Mouse (Mus musculus) brain, adult 2 months (tissue): ENCODE results near the gene Slc9a4.
A peak's percentile ranks its signal among the peaks of the same experiment; 100 is the strongest.

Experiments
- DNase-seq: peaks from one replicate; pipeline ENCODE4 v3.0.0; 2011; ENCODE audit warnings: low read depth, low spot score

Gene Slc9a4

DNA sequence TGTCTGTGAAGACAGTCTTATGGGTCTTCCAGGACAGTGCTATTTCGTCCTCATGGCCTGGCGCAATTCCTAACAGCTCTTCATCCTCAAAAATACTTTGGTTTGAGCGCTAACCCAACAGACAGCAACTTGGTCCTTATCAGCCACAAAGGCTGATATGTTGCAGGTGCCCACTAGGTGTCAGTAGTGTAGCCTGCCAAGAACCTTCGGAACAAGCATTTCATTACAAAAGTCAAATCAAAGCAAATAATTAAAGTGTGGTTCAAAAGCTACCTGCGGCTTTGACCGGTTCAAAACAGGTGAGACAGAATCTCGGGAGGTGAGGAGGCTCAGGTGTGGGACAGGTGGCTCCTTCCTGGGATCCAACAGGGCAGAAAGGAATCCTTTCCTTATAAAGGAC is at the start of gene Slc9a4:
Slc9a4 (plus strand) TSS at position 298 of the 400 bp plus-strand sequence.
- peak; percentile 67 for DNase-seq

DNA sequence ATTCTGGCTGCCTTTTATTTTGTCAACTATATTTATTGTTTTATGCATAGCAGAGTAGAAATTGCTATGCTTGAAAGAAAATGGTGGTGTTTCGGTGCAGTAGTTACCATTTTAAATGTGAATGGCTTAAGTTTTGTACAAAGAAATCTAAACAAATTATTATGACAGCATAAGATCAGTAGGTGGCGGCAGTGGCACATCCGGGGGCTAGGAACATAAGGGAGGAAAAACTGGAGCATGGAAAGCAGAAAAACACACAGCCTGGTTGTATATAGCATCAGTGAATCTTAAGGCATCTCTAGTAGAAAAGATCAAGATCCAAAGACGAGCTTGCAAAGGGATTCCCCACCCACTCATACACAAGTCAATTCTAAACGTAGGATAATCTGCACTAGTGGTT is 42.3 kb upstream of the Slc9a4 start:
- DNase-seq, result peak; percentile 19

DNA sequence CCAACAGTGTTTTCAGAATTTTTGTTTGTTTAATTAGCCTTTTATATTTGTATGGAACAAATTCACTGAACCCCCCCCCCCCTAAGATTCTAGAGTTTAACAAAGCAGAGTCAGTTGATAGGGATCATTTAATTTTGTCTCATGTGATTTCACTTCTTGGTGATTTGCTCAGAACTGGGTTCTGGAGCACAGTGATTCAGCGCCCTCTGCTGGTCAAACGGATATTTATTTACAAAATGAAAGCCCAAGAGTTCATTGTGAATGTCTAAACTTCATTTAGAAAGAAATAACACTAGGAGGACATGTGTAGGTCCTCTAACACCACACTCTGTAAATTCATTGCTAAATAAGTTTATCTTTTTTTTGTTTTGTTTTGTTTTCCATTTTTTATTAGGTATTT is 35.2 kb upstream of the Slc9a4 start:
- DNase-seq, result peak; percentile 76

DNA sequence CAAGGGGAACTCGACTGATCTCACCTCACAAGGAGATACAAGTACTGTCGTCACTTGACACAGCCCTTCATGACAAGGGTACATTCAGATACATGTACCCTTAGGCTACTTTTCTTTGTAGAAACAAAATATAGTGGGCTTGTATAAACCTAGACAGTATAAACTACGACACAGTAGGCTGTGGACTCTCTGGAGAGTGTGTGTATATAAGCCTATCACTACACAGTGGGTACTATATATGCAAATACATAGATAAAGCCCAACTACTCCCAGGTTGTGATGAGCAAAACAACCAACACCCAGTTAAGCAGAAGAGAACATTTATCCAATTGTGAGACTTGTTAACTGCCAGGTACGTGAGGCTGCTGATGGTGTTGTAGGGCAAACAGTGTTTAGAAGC is 33.2 kb upstream of the Slc9a4 start:
- no peak for DNase-seq

DNA sequence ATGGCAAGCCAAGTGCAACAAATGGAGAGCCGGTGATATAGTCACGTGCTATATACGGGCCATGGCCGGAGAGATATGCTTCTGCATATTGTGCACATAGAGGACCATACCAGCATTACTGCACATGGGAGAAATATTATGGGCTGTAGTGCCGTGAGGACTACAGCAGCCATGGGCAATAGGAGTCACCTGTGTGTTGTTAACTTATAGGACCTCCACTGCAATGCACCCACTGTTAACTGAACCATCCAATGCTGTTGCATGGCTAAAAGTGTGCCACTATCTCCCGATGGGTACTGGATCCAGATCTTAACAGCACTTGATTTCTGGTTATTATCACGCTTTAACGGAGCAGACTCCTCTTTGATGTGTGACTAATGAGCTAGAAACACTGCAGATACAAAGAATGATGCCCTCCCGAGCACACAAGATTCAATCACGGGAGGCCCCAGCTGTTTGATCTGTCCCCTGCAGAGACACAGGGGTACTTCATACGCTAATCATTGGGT is 32.8 kb upstream of the Slc9a4 start:
- DNase-seq, result peak; percentile 3

DNA sequence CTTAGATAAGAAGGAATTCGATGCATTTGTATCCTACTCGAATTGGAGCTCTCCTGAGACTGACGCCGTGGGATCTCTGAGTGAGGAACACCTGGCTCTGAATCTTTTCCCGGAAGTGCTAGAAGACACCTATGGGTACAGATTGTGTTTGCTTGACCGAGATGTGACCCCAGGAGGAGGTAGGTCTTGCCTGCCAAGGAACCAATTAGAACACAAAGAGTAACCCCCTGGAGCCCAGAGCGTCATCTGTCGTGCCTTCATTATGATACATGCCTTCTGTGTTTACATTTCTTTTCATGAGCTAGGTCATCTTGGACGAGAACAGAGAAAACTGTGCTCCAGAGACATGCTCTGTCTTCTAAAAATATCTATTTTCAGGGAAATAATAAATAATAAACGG is 32.1 kb upstream of the Slc9a4 start:
- DNase-seq, result no peak

DNA sequence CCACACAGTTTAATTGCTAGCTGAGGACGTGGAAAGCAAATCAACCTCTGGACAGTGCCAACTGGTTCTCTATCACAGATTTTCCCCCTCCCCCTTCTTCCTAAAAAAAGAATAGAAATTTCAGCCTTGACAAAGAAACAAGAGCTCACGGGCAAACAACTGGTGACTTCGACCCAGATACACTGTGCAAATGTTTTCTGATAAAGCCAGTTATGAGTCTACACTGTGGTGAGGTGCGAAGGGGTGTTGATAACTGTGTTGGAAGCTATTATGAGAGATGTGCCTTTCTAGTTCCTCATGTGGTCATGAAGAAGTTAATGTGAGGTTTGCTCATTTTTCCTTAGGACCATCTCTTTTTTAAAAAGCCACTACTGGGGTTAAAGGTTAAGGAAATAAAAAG is 10.5 kb upstream of the Slc9a4 start:
- no peak for DNase-seq

DNA sequence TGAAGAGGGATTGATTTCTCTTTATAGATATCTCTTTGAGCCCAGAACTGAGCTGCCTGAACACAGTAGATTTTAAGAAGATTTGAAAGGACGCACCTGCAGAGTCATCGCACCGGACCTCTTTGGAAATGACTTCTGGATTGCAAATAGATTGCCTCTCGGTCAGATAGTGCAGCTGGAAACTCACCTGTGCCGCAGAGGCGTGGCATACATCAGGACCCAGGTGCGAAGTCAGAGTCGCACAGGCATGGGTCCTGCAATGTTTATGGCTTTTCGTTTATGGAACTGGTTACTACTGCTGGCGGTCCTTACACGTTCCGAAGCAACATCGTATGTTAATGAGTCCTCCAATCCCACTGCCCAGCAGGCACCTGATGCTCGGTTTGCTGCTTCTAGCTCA is 388 bp downstream of the Slc9a4 start:
- no peak for DNase-seq

DNA sequence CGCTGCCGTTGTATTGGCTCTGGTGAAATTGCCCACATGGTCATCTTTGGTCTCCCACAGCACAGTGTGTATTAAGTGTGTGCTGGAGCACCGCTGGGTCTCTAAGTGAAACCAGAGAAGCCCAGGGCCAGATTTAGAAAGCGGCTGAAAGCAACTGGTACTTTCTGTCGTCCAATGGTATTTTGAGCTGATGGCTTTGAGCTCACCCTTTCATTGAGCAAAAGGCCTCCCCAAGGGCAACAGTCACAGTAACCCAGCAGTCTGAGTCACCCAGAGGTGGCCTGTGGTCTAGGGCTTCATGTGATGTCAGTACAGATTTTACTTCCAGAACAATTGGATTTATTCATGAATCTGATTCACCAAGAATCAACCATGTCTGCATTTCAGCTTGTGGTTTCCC is 6.9 kb downstream of the Slc9a4 start:
- no peak for DNase-seq

DNA sequence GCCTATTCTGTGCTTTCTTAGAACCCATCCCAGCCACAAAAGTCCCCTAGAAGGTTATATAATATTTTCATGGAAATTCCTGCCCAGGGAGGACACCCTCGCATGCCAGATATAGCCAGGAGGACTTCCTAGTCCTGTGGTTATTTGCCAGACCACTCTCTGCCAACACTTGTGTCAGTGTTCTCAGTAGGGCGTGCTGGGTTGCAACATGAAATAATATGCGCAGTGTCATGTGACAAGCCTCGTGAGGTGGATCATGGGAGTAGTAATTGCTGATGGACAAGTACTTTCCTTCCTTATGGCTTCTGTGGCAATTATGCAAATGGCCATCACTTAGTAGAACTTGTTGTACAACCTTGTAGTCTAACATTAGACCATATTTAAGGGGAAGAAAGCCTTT is 11.1 kb downstream of the Slc9a4 start:
- no peak for DNase-seq

DNA sequence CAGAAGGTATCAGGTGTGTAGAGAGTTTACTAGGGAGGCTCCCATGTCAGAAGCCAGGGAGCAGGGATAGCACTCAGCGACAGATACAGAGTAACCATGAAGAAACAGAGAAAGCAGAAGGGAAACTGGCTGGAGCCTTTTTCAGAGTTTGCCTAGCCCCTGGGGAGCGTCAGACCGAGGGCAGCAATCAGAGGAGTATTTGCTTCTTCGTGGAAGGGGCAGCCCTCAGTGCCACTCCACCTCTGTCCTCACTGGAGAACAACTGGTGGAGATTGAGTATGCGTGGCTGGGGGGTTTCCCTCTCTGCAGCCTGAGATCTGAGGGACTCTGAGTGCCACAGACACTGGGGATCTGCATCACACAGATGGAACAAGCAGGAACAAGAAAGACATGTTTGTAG is 17.9 kb downstream of the Slc9a4 start:
- DNase-seq, result no peak

DNA sequence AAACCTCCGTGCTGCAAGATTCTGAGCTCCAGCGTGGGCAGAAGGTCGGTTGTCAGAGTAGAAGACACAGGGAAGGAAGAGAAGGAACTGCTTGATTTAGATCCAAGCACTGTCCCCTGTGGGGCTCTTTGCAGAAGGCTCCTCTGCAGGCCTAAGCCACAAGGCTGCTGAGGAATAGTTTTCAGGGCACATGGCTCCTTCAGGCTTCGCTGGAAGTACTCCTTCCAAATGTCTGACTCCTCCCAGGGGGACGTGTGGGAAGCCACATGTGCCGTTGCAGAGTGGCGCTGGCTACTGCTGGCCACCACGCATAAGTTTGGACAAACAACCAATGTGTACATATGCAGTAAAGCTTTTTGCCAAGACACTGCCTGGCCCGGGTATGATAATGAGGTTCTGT is 19.8 kb downstream of the Slc9a4 start:
- peak; percentile 25 for DNase-seq

DNA sequence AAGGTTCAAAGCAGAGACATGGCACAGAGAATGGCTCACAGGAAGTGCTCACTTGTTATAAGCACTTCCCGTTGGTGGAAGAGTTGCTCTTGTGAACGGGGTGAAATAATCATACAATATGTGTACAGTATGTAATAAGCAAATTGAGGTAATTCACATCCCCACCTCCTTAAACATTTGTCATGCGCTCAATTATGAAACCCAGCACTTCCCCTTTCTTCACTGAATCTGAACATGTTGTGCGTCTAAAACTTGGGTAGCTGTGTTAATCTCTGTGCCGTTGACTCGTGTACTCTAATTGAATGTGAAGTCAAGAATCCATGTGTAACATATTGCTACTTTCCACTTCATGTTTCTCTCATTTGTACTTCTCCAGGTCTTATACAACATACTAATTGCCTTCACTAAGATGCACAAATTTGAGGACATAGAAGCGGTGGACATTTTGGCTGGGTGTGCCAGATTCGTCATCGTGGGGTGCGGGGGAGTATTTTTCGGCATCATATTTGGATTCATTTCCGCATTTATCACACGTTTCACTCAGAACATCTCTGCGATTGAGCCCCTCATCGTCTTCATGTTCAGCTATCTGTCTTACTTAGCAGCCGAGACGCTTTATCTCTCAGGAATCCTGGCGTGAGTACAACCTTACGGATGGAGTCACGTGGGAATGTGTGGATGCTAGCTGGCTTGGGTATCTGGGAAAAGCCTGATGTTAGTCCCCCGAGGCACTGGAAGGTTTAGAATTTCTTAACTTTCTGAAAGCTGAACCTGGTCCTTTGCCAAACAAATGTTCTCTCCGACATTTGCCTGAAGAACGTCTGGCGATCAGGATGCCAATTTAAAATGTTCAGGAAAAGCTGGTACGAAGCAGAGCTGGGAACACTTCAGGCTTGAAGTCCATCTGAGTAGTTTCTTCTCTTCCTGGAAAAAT is 20.8 kb downstream of the Slc9a4 start:
- peak; percentile 77 for DNase-seq

DNA sequence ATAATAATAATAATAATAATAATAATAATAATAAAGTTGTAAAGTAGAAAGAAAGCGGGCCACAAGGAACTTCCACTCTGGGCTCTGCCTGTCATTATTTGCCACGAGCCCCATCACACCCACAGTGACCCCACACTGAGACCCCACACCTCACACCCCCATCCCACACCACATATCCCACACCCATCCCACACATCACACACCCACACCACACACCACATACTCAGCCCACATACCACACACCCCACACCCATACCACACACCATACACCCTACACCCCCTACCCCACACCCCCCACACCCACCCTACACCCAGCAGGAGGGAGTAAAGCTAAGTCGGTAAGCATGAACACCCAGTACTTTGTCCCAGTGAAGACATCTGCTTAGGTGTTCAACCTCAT is 21.6 kb downstream of the Slc9a4 start:
- DNase-seq, result no peak

DNA sequence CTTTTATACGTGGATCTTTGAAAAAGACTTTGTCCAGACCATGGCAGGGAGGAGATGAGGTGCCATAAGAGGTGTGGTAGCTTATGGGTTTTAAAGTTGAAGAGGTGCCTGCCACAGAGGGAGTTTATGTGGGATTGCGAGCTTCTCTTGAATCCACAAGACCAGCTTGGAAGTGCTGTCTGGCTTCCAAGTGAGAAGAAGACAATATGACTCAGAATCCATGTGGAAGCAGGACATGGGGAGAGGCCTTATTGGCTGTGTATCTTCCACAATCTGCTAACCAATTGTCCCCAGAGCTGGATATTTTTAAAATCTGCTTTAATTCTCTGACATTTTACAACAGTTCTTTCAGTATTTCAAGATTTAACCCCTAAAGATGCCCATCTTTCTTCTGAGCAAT is 33.3 kb downstream of the Slc9a4 start:
- DNase-seq, result peak; percentile 53

DNA sequence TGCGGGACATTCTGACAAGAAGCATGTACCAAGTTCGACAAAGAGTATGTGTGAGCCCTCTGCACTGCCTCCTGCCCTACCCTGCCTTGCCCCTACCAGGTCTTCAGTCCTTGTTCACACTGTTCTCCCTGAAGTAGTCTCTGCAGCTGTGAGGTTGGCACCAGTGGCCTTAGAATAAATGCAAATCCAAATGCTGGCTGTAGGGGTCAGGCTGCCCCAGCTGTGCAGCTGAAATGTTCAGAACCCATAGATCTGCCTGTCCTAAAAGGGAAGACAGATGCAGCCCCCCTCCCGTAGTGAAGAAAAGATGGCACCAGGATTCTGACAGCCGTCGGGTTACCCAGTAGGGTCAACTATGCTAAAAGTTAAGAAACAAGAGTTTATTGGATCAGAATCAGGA is 39.2 kb downstream of the Slc9a4 start:
- DNase-seq, result no peak

DNA sequence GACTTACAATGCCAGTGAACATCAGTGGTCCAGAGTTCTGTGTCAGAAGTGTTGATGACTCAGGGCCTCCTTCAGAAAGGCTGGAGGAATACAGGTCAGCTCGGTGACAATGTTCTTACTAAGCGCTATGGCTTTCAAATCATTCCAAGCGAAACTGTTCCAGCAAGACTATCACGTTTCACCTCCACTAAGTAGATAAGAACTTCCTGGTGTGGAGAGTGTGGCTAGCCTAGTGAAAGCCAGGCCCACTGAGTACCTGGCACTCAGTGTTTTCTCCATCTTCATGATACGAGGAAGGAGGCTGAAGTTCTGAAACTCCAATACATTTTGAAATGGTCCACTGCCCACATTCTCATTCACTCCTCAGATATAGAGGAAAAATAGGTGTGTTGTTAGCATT is 40.0 kb downstream of the Slc9a4 start:
- DNase-seq, result no peak

DNA sequence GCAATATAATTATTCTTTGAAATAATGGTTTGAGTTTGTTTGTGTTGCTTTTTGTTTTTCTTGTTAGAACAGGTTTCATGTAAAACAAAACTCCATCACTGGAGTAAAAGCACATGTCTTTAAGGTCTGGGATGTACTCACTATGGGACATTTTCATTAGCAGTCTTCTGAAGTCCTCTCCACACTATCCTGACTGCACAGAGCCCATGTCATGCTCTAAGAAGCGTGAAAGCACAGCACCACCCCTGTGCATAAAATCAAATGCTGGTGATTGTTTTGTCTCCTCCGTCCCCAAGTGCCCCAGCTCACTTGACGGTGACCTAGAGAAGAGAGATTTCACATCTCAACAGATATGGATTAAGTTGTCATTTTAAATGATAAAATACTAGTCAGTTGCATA is 45.1 kb downstream of the Slc9a4 start:
- no peak for DNase-seq

DNA sequence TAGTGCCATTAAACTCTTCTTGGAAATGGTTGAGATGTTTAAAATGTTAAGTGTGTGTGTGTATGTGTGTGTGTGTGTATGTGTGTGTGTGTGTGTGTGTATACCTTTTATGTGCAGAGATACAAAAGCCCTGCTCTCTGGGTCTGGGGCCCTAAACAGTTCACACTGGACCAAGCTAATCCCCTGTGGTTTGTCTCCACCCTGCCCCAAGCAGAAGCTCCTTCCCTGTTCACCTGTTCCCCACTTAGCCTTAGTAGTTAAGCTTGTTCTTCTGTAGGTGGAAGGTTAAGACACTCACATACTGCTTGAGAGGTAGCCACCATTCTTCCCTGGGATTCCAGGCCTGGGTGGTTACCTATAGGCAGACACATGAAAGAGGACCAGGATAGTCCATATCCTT is 47.1 kb downstream of the Slc9a4 start:
- no peak for DNase-seq

DNA sequence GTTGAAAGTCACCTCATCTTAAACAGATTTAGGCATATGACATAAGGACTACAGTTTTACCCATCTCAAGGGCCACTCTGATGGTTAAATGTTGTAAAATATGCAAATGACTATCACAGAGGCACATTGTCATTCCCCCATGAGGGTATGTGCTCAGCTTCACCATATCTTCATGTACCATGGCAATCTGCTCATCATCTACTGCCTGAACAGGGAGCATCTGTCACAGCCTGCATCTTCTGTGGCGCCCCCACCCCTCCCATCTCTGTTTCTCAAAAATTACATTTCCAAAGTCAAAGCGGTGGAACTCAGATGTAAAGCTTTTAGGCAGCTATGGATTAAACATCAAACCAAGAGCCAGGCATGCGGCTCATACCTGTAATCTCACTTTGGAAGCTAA is 48.6 kb downstream of the Slc9a4 start:
- DNase-seq, result peak; percentile 33

DNA sequence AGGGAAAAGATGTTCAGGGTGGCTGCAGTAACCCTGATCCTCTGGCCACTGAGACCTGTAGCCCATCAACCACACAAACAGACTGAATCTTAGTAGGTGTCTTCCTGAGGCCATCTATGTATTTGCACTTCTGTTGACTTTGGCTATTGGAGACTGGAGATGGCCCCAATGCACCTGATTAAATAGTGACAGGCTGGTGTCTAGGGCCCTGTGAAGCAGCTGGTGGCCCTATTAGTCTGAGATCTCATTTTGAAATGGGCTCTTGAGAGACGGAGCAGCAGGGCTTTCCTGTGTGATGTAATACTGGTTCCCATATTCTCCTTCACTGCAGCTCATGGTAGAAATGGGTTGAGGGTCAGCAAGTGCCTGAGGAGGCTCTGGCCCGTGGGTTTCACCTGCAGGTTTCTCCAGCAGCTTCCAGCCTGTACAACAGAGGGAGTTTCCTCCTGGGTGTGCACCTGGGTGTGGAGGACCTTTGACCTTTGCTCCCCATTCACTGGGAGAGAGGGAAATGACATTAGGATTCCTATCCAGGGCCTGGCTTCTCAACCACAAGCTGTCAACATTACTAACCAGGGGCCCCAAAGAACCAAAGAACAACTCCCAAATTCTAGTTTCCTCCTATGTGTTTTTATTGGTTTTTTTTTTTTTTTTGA is 52.7 kb downstream of the Slc9a4 start:
- DNase-seq, result no peak

DNA sequence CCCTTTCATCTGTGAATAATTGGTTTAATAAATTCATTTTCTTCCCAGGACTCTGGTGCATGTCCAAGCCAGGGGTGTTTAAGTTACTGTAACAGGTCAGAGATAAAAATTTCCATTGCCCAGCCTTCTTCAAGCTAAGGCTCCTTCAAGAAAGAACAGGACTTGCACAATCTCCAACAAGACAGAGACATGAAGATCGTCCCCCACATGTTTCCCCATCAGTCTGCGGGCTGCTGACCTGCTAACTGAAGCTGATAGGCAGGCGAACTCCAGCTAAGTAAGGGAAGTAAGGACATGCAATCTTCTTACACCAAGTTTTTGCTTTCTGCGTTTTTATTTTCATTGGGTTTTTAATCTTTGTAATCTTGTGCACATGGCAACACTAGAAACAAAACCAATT is 54.7 kb downstream of the Slc9a4 start:
- DNase-seq, result no peak

DNA sequence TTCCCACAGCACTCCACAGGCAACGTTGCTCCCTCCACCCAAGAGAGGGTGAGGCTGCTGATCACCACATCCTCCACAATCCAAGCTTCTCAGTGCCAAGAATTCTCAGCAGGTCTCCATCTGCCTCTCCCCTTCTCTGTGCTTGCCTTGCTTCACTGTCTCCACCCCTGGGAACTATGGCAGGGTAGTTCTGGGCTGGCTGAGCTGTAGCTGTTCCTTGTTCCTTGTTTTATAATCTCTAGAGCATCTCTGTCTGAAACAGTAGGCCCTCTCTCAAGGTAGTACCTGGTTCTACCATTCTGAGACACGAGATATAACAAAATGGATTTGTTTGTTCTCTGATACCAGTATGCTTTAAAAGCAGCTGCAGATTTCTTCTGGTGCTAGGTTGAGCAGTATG is 68.4 kb downstream of the Slc9a4 start:
- no peak for DNase-seq
